Mouse (Mus musculus) CH12F3 (cell line): ENCODE data around the gene Kcng1.

Experiments
- in situ Hi-C: fragments of 300-500 bp; cut with MboI; formaldehyde crosslinking; loops from 2 replicates; pipeline ENCODE4 v1.14.3; 2020; ENCODE audit warnings: low sequenced_read_pairs

Gene Kcng1

GRCm38 (mm10) chr2:168281582-168281981 is at the start of gene Kcng1:
Gene Kcng1 (minus strand): TSS chr2:168281736.
- in situ Hi-C loops, result no loop called here

GRCm38 (mm10) chr2:168330421-168331070 is 49.0 kb upstream of the Kcng1 start:
- in situ Hi-C loops, result no loop called here

GRCm38 (mm10) chr2:168321716-168322374 is 40.3 kb upstream of the Kcng1 start:
- in situ Hi-C loops, result no loop called here

- in situ Hi-C loops, result no loop called here
Measured at GRCm38 (mm10) chr2:168320388-168321182, 39.0 kb upstream of the Kcng1 start.

GRCm38 (mm10) chr2:168314646-168315446 is 33.3 kb upstream of the Kcng1 start:
- in situ Hi-C loops, result no loop called here

GRCm38 (mm10) chr2:168312504-168312903 is 31.0 kb upstream of the Kcng1 start:
- in situ Hi-C loops, result no loop called here

- in situ Hi-C loops, result no loop called here
Measured at GRCm38 (mm10) chr2:168311006-168311405, 29.5 kb upstream of the Kcng1 start.

GRCm38 (mm10) chr2:168308916-168309315 is 27.4 kb upstream of the Kcng1 start:
- in situ Hi-C loops, result no loop called here

GRCm38 (mm10) chr2:168299650-168300049 is 18.1 kb upstream of the Kcng1 start:
- in situ Hi-C loops, result no loop called here

- in situ Hi-C loops, result no loop called here
Measured at GRCm38 (mm10) chr2:168296530-168296929, 15.0 kb upstream of the Kcng1 start.

GRCm38 (mm10) chr2:168292521-168292920 is 11.0 kb upstream of the Kcng1 start:
- in situ Hi-C loops, result no loop called here

GRCm38 (mm10) chr2:168292041-168292440 is 10.5 kb upstream of the Kcng1 start:
- in situ Hi-C loops, result no loop called here

GRCm38 (mm10) chr2:168289851-168290250 is 8.3 kb upstream of the Kcng1 start:
- in situ Hi-C loops, result no loop called here

GRCm38 (mm10) chr2:168289016-168289415 is 7.5 kb upstream of the Kcng1 start:
- in situ Hi-C loops, result no loop called here

GRCm38 (mm10) chr2:168286987-168287386 is 5.5 kb upstream of the Kcng1 start:
- in situ Hi-C loops, result no loop called here

GRCm38 (mm10) chr2:168285143-168285542 is 3.6 kb upstream of the Kcng1 start:
- in situ Hi-C loops, result no loop called here

- in situ Hi-C loops, result no loop called here
Measured at GRCm38 (mm10) chr2:168280729-168281581, 581 bp downstream of the Kcng1 start.

- in situ Hi-C loops, result loop anchor here (25.0 kb wide), 1 partner anchor 363 kb away; no protein-coding TSS in a partner anchor
Measured at GRCm38 (mm10) chr2:168274374-168274935, 7.1 kb downstream of the Kcng1 start.

GRCm38 (mm10) chr2:168273387-168273786 is 8.1 kb downstream of the Kcng1 start:
- in situ Hi-C loops, result loop anchor here (25.0 kb wide), 1 partner anchor 364 kb away; no protein-coding TSS in a partner anchor
